Mouse (Mus musculus) layer of hippocampus, adult 11-12 months (tissue): ENCODE measurements at regions not wholly inside any gene's neighbourhood (a gene's known extent, or its start where the extent isn't known, plus 50 kb on each side); places are given as distances from the start of the nearest gene placed in this dataset.

Experiments used
- DNase-seq: peaks from one replicate; pipeline ENCODE4 v3.0.0; 2022; ENCODE audit warnings: low spot score

- no peak for DNase-seq
These were observed 98.7 kb upstream of the Cul1 start for GRCm38 (mm10) chr6:47354515-47354914.

GRCm38 (mm10) chr6:47355500-47355899 lies 97.7 kb upstream of the Cul1 start:
- no peak for DNase-seq

GRCm38 (mm10) chr6:47356500-47356899 lies 96.7 kb upstream of the Cul1 start:
- no peak for DNase-seq

- DNase-seq, result peak; percentile 62
These were observed 94.5 kb upstream of the Cul1 start for GRCm38 (mm10) chr6:47358686-47359085.

- DNase-seq, result no peak
These were observed 89.2 kb upstream of the Cul1 start for GRCm38 (mm10) chr6:47364002-47364401.

- DNase-seq, result no peak
These were observed 88.6 kb upstream of the Cul1 start for GRCm38 (mm10) chr6:47364556-47364955.

- DNase-seq, result no peak
These were observed 87.2 kb upstream of the Cul1 start for GRCm38 (mm10) chr6:47365651-47366645.

GRCm38 (mm10) chr6:47367461-47367860 lies 85.7 kb upstream of the Cul1 start:
- DNase-seq, result no peak

GRCm38 (mm10) chr6:47375705-47376104 lies 77.5 kb upstream of the Cul1 start:
- no peak for DNase-seq

GRCm38 (mm10) chr6:47381451-47381850 lies 71.7 kb upstream of the Cul1 start:
- DNase-seq, result no peak

GRCm38 (mm10) chr6:47386550-47386949 lies 66.6 kb upstream of the Cul1 start:
- no peak for DNase-seq

GRCm38 (mm10) chr6:47389908-47390307 lies 63.3 kb upstream of the Cul1 start:
- no peak for DNase-seq

- DNase-seq, result peak; percentile 70
These were observed 62.7 kb upstream of the Cul1 start for GRCm38 (mm10) chr6:47390436-47391002.

GRCm38 (mm10) chr6:47391014-47391802 lies 62.0 kb upstream of the Cul1 start:
- no peak for DNase-seq

- DNase-seq, result peak; percentile 60
These were observed 57.5 kb upstream of the Cul1 start for GRCm38 (mm10) chr6:47395465-47396337.
